Mouse (Mus musculus): ENCODE results near the gene Ubr3.

Ubr3 gene

DNA sequence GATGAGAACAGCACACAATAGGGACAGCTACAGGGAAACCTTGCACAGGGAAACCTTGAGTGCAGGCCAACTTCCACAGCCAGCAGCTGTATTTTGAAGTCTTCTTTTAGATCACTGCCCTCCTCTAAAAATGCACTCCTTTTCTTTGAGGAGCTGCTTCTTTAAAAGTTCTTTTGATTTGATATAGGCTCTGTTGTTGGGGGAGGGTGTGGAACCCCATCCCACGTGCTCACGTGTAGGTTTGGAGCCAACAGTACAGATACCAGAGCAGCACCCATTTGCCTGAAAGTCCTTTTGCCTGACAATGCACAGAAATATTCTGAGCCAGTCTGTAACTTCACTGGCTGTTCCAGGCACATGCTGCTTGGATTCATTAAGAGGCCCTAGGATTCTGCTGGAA is 134.4 kb downstream of the Ubr3 start:
- in situ Hi-C loops (cut with MboI), result no loop called here

DNA sequence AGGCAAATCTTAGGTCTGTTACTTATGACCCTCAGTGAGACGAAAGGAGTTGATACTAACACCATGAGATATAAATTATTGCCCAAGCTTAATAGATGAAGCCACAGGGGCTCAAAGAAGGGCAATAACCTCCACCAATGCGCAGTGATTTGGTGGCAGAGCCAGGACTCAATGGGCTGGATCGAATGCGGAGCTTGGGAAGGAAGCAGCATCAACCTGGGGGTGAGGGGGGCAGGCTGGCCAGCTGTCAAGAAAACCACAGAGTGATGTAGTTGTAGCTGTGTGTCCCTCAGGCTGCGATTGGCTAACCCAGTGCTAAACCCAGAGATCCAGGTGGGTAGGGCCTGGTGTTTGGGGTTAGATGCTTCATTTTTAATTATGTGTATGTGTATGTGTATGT is 137.8 kb downstream of the Ubr3 start:
- in situ Hi-C loops (cut with MboI), result no loop called here

DNA sequence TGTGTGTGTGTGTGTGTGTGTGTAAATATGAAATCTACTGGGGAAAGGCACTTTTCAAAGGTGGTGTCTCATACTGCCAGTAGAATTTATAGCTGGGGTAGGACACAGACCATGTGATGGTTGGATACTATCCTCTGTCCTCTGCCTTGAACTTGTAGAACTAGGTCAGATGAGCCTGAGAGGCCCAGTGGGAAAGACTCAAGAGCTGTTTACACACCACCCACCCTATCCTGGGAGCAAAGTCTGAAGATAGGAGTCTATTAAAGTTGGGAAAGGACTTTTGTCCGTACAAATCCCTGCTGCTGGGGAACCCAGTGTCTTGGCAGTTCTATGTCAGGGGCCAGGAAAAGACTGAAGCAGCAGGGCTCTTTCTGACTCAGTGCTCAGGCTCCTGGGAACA is 138.3 kb downstream of the Ubr3 start:
- in situ Hi-C loops (cut with MboI), result no loop called here

DNA sequence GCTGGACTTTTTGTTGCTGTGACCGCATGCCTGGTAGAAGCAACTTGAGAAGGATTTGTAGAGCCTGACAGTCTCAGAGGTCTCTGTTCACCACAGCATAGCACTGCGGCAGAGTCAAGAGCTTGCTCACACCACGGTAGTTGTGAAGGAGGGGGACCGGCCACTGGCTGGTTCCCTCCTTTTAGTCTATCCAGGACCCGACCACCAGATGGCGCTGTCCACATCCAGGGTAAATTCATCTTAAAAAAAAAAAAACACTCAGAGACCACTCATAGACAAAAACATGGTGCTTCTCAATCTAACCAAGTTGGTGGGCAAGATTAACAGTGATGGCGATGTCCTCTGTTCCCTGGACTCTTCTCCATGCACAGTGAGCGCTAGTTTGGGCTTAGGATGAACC is 140.2 kb downstream of the Ubr3 start:
- in situ Hi-C loops (cut with MboI), result no loop called here

DNA sequence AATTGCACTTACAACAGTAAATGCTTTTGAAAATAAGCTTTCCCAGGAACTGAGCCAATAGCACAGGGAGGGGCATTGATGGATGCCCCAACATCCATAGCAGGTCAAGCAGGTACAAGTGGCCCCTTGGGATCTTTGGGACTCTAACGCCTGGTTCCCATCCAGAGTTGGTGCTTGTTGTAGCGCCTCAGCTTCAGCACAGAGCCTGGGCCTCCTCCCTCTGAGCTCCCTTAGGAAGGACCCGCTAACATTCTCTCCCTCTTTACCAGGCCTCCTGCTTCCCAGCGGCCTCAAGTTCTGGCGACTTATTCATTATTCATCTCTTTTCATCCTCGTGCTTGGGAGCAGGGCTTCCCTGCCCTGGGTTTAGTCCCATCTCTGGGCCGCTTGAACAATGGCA is 141.7 kb downstream of the Ubr3 start, which contains the start of gene Myo3b:
Gene Myo3b (plus strand): TSS at position 375 of the 400 bp plus-strand sequence.
- in situ Hi-C loops (cut with MboI), result no loop called here

DNA sequence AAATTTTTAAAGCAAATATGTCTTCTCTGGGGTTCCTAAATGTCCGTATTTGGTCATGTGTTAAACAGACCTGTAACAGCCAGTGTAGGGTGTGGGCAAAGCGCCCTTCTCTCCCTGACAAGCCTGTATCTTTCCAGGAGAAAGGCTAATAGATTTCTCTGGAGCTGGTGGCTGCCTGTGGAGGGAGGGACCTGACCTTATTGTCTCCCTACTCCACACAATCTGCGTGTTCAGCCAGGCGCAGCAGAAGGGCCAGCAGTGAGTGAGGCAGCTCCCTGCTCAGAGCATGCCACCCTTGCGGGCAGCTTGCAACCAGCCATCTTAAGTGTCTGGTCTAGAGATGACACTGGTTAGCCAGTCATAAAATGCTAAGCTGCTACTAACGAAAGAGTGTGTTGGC is 147.4 kb downstream of the Ubr3 start:
- in situ Hi-C loops (cut with MboI), result no loop called here

DNA sequence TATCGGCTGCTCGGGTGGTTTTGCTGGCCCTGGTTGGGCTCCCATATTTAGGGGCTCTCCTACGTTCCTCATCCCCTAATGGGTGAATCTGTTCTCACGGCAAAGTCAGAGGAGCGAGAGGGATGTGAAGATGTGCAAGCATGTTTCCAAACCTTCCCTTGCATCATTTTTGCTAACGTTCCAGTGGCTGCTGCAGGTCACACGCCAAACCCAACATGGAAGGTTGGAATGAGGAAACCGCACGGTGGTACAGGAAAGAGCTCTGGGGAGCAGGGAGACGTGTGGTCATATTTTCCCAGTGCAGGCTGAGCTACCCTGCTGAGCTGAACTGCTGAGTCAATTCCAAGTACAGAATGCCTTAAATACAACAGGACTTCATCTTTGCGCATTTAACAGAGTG is 150.8 kb downstream of the Ubr3 start:
- in situ Hi-C loops (cut with MboI), result no loop called here

DNA sequence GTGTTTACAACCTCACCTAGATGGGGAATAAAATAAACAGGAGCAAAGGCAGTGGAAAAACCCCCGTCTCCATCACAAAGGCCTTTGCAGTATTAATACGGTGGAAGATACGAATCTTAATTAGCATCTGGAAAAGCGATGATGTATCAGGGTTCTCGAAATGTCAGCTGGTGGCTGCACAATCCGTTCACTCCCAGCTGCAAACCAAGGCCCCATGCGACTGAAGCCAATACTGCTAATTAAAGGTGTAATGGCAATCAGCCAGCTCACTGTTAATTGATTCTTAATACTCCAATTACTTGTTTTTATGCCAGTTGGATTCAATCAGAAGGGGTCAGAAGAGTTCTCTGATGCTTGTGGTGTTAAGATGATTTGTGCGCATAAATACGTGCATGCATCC is 156.8 kb downstream of the Ubr3 start:
- in situ Hi-C loops (cut with MboI), result no loop called here

DNA sequence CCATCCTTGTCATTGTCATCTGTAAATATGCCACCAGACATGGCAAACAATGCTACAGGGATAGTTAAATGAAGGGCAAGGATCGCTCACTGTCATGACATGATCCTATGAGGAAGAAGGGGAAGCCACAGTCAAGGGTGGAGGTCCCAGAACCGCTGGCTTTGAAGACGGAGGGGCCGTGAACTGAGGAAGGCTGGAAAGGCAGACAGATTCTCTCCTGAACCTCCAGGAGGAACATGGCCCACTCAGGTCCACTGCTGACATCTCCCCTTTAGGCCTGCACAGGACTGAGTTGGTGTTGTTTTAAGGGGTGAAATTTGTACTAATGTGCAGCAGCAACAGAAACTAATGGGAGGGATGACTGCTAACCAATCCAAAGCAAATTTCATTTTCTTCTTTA is 161.2 kb downstream of the Ubr3 start:
- in situ Hi-C loops (cut with MboI), result no loop called here

DNA sequence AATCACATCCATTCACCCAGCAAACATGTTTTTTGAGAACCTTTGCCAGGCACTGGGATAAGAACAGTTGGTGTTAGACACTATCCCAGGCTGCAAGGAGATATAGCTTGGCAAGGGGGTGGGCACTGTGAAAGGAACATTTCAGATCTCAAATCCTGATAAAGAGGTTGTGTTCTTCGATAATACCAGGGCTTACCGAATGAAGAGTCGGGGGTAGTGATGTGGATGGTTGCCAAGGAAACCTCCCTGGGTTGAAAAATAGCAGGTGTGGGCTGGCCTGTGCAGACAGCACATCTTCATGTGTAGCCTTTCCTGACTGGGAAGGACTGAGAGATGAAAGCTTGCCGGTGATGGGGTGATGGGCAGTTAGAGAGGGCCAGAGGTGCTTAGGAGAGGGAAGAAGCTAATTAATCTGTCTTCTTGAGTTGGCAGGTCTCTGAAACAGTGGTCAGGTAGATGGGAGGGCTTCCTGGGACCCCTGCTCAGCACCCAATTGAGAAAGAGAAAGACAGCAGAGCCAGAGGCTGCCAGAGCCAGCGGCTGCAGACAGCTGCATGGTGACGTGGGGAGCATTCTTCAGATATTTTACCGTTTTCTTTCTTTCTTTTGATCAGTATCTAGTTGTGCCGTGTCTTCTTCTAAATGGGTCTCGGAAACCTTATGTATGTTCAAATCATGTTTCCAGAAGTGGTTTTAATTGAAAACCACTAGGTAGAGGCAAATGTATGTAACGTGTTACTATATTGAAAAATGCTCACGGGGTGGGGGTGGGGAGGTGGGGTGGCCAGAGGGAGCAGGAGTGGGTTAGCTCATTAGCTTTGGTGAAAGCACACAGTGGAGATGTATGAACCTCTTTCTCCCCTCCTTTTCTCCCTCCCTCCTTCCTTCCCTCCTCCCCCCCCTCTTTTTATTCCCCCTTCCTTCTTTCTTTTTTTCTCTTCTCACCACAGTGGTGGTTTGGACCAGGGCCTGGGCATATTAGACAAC is 163.6 kb downstream of the Ubr3 start:
- in situ Hi-C loops (cut with MboI), result no loop called here

DNA sequence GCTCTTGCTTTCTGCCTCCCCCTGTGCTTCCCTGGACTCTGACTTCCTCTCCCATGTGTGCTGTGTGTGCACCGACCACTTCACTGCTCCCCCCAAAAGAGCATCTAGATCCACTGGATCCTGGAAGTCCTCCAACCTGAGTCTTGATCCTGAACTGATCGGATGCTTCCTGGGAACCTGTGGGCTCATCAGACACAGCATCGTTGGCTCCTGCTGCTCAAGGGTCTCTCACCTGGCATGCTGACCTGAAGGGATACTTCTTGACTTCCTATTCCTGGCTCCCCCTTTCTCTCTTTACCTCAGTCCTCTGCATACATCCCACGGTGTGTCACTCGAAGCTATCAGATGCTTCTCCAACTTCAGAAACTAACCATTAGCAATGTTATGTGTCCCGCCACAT is 168.1 kb downstream of the Ubr3 start:
- in situ Hi-C loops (cut with MboI), result no loop called here

DNA sequence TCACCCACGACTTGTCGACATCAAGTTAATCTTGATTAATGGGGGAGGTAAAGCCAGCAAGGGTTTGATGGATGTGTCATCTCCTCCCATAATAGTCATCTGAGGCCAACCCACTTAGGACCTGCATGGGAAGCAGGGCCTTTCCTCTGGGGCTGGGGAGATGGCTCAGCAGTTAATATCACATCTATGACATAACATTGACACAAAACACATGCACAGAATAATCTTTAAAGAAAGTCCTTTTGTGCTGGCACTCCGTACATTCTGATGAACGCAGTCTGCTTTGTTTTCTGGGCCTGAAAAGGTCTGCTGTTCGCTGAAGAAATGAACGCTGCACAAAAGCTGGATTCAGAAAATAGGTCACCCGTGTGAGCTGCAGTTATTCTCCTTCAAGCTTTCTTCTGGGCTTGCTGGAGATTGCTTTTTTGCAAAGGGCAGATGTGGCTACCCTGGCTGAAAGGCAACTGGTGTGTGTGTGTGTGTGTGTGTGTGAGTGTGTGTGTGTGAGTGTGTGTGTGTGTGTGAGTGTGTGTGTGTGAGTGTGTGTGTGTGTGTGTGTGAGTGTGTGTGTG is 168.8 kb downstream of the Ubr3 start:
- in situ Hi-C loops (cut with MboI), result no loop called here

DNA sequence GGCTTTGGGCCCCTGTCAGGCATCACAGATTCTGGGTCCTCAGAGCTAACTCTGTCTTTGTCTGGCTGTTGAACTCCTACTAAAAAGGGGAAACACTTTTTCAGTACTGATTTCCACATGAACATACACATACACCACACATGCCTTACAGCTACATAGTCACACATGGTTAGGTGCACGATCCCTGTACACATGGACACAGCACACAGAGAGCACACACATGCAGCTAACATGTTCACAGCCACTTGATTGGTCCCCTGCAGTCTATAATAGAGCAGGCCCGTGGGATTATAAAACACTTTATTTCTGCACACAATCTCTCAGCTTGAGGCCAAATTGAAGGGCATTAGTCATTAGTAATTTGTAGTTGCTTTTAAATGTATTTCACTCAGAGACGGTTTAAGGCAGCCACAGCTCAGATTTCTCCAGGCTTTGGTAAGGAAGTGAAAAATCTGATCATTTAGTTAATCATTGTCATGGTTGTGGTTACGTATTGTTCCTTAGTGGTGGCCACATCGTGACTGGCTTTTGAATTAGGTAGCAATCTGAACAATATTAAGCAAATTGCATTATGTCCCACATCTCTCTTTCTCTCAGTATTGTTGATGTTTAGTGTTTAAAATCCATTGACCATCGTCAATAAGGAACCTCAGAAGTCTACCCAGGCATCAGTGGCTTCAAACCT is 169.4 kb downstream of the Ubr3 start:
- in situ Hi-C loops (cut with MboI), result no loop called here

DNA sequence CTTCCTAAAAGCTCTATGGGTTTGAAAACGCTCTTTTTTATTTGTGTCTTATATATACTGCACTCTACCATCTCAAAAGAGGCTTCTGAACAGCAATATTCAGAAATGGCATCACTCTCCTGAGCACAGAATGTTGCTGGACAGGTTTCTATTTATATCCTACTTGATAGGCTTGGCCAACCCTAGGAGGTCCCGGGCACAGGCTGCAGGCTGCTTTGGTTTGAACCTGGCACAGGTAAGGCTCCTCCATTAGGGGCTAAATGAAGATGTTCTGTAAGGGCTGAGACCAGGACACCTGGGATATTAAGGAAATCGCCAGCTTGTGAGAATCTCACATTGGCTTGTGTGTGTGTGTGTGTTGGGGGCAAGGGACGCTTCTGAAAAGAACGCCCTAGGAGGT is 172.8 kb downstream of the Ubr3 start:
- in situ Hi-C loops (cut with MboI), result no loop called here
